Mouse (Mus musculus) stomach, postnatal 0 days (tissue): ENCODE measurements around the gene C5ar1. TPM values are rescaled to one million over a fixed set of nuclear protein-coding genes. Genes with fewer than 3 reads are reported as not detected.

Source experiments
- ATAC-seq: fragments of 200-750 bp; cut with Nextera tagmentation; 2 replicates; pipeline ENCODE4 v1.8.0; 2017; ENCODE audit not compliant: low FRiP score, low TSS enrichment
- DNase-seq: peaks from one replicate; pipeline ENCODE4 v3.0.0-alpha.2; 2016; ENCODE audit warnings: low spot score
- H3K27ac ChIP-seq: fragments of 300-500 bp; sonication (generic); replicated peaks from 2 replicates; pipeline ENCODE4 v1.5.1; 2014; ENCODE audit warnings: mild to moderate bottlenecking, control low read depth
- H3K27me3 ChIP-seq: fragments of 300-500 bp; sonication (generic); 2 replicates; pipeline ENCODE4 v1.6.1; 2014; ENCODE audit warnings: low read length; ENCODE audit not compliant: control insufficient read depth, insufficient read depth
- H3K36me3 ChIP-seq: fragments of 300-500 bp; sonication (generic); 2 replicates; pipeline ENCODE4 v1.6.1; 2014; ENCODE audit warnings: low read length, mixed read lengths; ENCODE audit not compliant: control insufficient read depth, insufficient read depth
- H3K4me1 ChIP-seq: fragments of 300-500 bp; sonication (generic); replicated peaks from 2 replicates; pipeline ENCODE4 v1.6.1; 2014; ENCODE audit warnings: antibody characterized with exemption; ENCODE audit not compliant: control insufficient read depth, insufficient read depth
- H3K4me2 ChIP-seq: fragments of 300-500 bp; sonication (generic); replicated peaks from 2 replicates; pipeline ENCODE4 v1.6.1; 2014; ENCODE audit warnings: low read depth, mild to moderate bottlenecking, control low read depth, moderate library complexity
- H3K4me3 ChIP-seq: fragments of 300-500 bp; sonication (generic); 2 replicates; pipeline ENCODE4 v1.5.1; 2014; ENCODE audit warnings: low read depth, low read length, control low read depth
- H3K9ac ChIP-seq: fragments of 300-500 bp; sonication (generic); 2 replicates; pipeline ENCODE4 v1.6.1; 2014; ENCODE audit warnings: mild to moderate bottlenecking, low read length, control low read depth, mixed read lengths
- H3K9me3 ChIP-seq: fragments of 300-500 bp; sonication (generic); 2 replicates; pipeline ENCODE4 v1.6.1; 2016; ENCODE audit warnings: low read length; ENCODE audit not compliant: control insufficient read depth
- CTCF ChIP-seq: IDR thresholded peaks from 2 replicates; pipeline ENCODE4 v1.5.1; 2016; ENCODE audit warnings: antibody characterized with exemption, low read depth, mild to moderate bottlenecking, moderate library complexity
- EP300 ChIP-seq: optimal IDR thresholded peaks from 2 replicates; pipeline ENCODE3; 2016; ENCODE audit warnings: antibody characterized with exemption
- WGBS: fragments of 180-500 bp; shearing (Covaris S2); extraction: QIAGEN DNeasy Blood & Tissue Kit; methylation state at CpG from one replicate; pipeline ENCODE4 v1.1.7; 2014; 5-methylcytosine and 5-hydroxymethylcytosine counted together
- polyA plus RNA-seq: library from polyadenylated mRNA; unstranded; fragments of >200 nt; fragmentation: Nextera tagmentation; extraction: Ambion mirVana; gene quantifications from 2 replicates; pipeline ENCODE4 v1.2.1, GENCODE M21; 2015

Gene C5ar1
- polyA plus RNA-seq, 1 experiment from 2014 or later, result 2.0 TPM

GRCm38 (mm10) chr7:16239554-16239997 is 19.8 kb downstream of the C5ar1 start:
- WGBS, result 62% methylated on average over 9 of the region's 9 CpGs
- Histone ChIP-seq H3K27ac (no peak overlapping the region), H3K4me2 (no peak overlapping the region), H3K36me3 (no peaks in the 10 kb centered on the region), H3K4me1 (no peaks in the 10 kb centered on the region), H3K27me3 (no peaks in the 10 kb centered on the region), H3K4me3 (no peak overlapping the region), H3K9me3 (no peaks in the 10 kb centered on the region), H3K9ac (no peak overlapping the region)
- 0 out of 2 replicates have a peak, but pooled peaks have one; percentile 10 for ATAC-seq
- TF ChIP-seq EP300 (no peak), CTCF (no peak)
- no peak for DNase-seq

GRCm38 (mm10) chr7:16229869-16230268 is 29.5 kb downstream of the C5ar1 start:
- no peak overlapping the region for H3K9ac ChIP-seq
- no peaks in the 10 kb centered on the region for H3K9me3 ChIP-seq
- H3K36me3 ChIP-seq, result no peaks in the 10 kb centered on the region
- no peak overlapping the region for H3K27ac ChIP-seq
- H3K27me3 ChIP-seq, result no peaks in the 10 kb centered on the region
- H3K4me1 ChIP-seq, result no peaks in the 10 kb centered on the region
- no peak for DNase-seq
- H3K4me2 ChIP-seq, result no peak overlapping the region
- no peak for TF ChIP-seq CTCF
- TF ChIP-seq EP300, result no peak
- no peak overlapping the region for H3K4me3 ChIP-seq
- 32% methylated on average over 5 of the region's 5 CpGs for WGBS
- no peak for ATAC-seq

- TF ChIP-seq EP300 (no peak), CTCF (peak; percentile 68)
- H3K9ac ChIP-seq, result peak within 1 kb of the TSS; percentile 79
- no peaks in the 10 kb centered on the region for H3K27me3 ChIP-seq
- H3K4me2 ChIP-seq, result peak within 1 kb of the TSS; percentile 75
- peak; percentile 96 for DNase-seq
- H3K36me3 ChIP-seq, result no peaks in the 10 kb centered on the region
- ATAC-seq, result peak; percentile 96
- peaks cover 2% of the 10 kb centered on the region; the same call in 1 of the 2 replicates for H3K4me1 ChIP-seq
- no peaks in the 10 kb centered on the region for H3K9me3 ChIP-seq
- H3K4me3 ChIP-seq, result peak within 1 kb of the TSS; percentile 71
- WGBS, result 1% methylated on average over 34 of the region's 34 CpGs
- peak within 1 kb of the TSS; percentile 80 for H3K27ac ChIP-seq
Observed at GRCm38 (mm10) chr7:16221582-16222272, 37.6 kb downstream of the C5ar1 start, which contains the start of gene Dhx34. Dhx34 (minus strand) TSS chr7:16222037.

- DNase-seq (no peak), ATAC-seq (no peak)
- H3K27ac ChIP-seq, result no peak overlapping the region
- H3K27me3 ChIP-seq, result no peaks in the 10 kb centered on the region
- H3K4me3 ChIP-seq, result no peak overlapping the region
- H3K36me3 ChIP-seq, result peaks cover 33% of the 10 kb centered on the region
- H3K4me1 ChIP-seq, result no peaks in the 10 kb centered on the region
- 91% methylated on average over 9 of the region's 9 CpGs for WGBS
- no peak overlapping the region for H3K4me2 ChIP-seq
- TF ChIP-seq EP300 (no peak), CTCF (no peak)
- no peaks in the 10 kb centered on the region for H3K9me3 ChIP-seq
- no peak overlapping the region for H3K9ac ChIP-seq
Observed at GRCm38 (mm10) chr7:16213986-16214385, 45.4 kb downstream of the C5ar1 start.

- Histone ChIP-seq H3K4me3 (no peak overlapping the region), H3K36me3 (peaks cover 33% of the 10 kb centered on the region), H3K9ac (no peak overlapping the region), H3K4me1 (no peaks in the 10 kb centered on the region), H3K4me2 (no peak overlapping the region), H3K27me3 (no peaks in the 10 kb centered on the region), H3K9me3 (no peaks in the 10 kb centered on the region), H3K27ac (no peak overlapping the region)
- no peak for TF ChIP-seq EP300
- no peak for TF ChIP-seq CTCF
- ATAC-seq (no peak), DNase-seq (no peak)
- 84% methylated on average over 6 of the region's 6 CpGs for WGBS
Observed at GRCm38 (mm10) chr7:16213196-16213595, 46.1 kb downstream of the C5ar1 start.

- 66% methylated on average over 12 of the region's 12 CpGs for WGBS
- Histone ChIP-seq H3K27me3 (no peaks in the 10 kb centered on the region), H3K4me3 (no peak overlapping the region), H3K4me2 (no peak overlapping the region), H3K4me1 (no peaks in the 10 kb centered on the region), H3K36me3 (peaks cover 28% of the 10 kb centered on the region), H3K9ac (no peak overlapping the region), H3K27ac (no peak overlapping the region), H3K9me3 (no peaks in the 10 kb centered on the region)
- ATAC-seq (peak; percentile 28; the same call in 1 of the 2 replicates), DNase-seq (peak; percentile 35)
- no peak for TF ChIP-seq EP300
- peak; percentile 66 for TF ChIP-seq CTCF
Observed at GRCm38 (mm10) chr7:16210862-16211365, 48.4 kb downstream of the C5ar1 start.
